Mouse (Mus musculus): ENCODE data around the gene Gm38392.

Gm38392 gene

GRCm38 (mm10) chr3:88215553-88216004, 71.4 kb downstream of the Gm38392 start:
- no peak for DNase-seq (ENCODE audit: low read depth)

GRCm38 (mm10) chr3:88214971-88215552, 71.9 kb downstream of the Gm38392 start:
- DNase-seq (ENCODE audit: low read depth), result no peak

GRCm38 (mm10) chr3:88214197-88214938, 72.6 kb downstream of the Gm38392 start:
- DNase-seq (ENCODE audit: low read depth), result no peak

GRCm38 (mm10) chr3:88213019-88213418, 74.0 kb downstream of the Gm38392 start:
- peak; percentile 48 for DNase-seq (ENCODE audit: low read depth)

GRCm38 (mm10) chr3:88212356-88212755, 74.7 kb downstream of the Gm38392 start:
- DNase-seq (ENCODE audit: low read depth), result no peak

- DNase-seq (ENCODE audit: low read depth), result no peak
These were observed 76.1 kb downstream of the Gm38392 start for GRCm38 (mm10) chr3:88210918-88211317.

GRCm38 (mm10) chr3:88210121-88210520, 76.9 kb downstream of the Gm38392 start:
- DNase-seq (ENCODE audit: low read depth), result no peak

- DNase-seq (ENCODE audit: low read depth), result no peak
These were observed 77.7 kb downstream of the Gm38392 start for GRCm38 (mm10) chr3:88209306-88209705.

GRCm38 (mm10) chr3:88208226-88208720, 78.7 kb downstream of the Gm38392 start:
- DNase-seq (ENCODE audit: low read depth), result no peak

- DNase-seq (ENCODE audit: low read depth), result no peak
These were observed 79.4 kb downstream of the Gm38392 start for GRCm38 (mm10) chr3:88207451-88208100.

GRCm38 (mm10) chr3:88206901-88207371, 80.1 kb downstream of the Gm38392 start:
- DNase-seq (ENCODE audit: low read depth), result no peak

GRCm38 (mm10) chr3:88206500-88206899, 80.5 kb downstream of the Gm38392 start:
- no peak for DNase-seq (ENCODE audit: low read depth)

- DNase-seq (ENCODE audit: low read depth), result no peak
These were observed 81.2 kb downstream of the Gm38392 start for GRCm38 (mm10) chr3:88205563-88206491.

- no peak for DNase-seq (ENCODE audit: low read depth)
These were observed 81.8 kb downstream of the Gm38392 start for GRCm38 (mm10) chr3:88205176-88205562.

- no peak for DNase-seq (ENCODE audit: low read depth)
These were observed 82.3 kb downstream of the Gm38392 start for GRCm38 (mm10) chr3:88204751-88205150.

GRCm38 (mm10) chr3:88203999-88204700, 82.9 kb downstream of the Gm38392 start:
- no peak for DNase-seq (ENCODE audit: low read depth)

GRCm38 (mm10) chr3:88203456-88203855, 83.6 kb downstream of the Gm38392 start:
- DNase-seq (ENCODE audit: low read depth), result no peak

- DNase-seq (ENCODE audit: low read depth), result no peak
These were observed 84.0 kb downstream of the Gm38392 start for GRCm38 (mm10) chr3:88202986-88203385.

GRCm38 (mm10) chr3:88201640-88202039, 85.4 kb downstream of the Gm38392 start:
- DNase-seq (ENCODE audit: low read depth), result no peak

- DNase-seq (ENCODE audit: low read depth), result no peak
These were observed 86.1 kb downstream of the Gm38392 start for GRCm38 (mm10) chr3:88200972-88201330.
